Mouse (Mus musculus) liver, embryonic 11.5 days (tissue): ENCODE measurements around the gene Cys1. TPM values are rescaled to one million over a fixed set of nuclear protein-coding genes. Genes with fewer than 3 reads are reported as not detected.
"Not testable (repeated sequence)": the region's sequence is repeated elsewhere in the genome, so short reads cannot be mapped to it uniquely, and the experiment has no call there.

Experiments
- ATAC-seq: fragments of 200-750 bp; cut with Nextera tagmentation; replicated peaks from 2 replicates; pipeline ENCODE4 v1.8.0; 2017; ENCODE audit warnings: moderate number of reproducible peaks, mild to moderate bottlenecking, moderate TSS enrichment, moderate library complexity; ENCODE audit not compliant: low FRiP score
- DNase-seq: peaks from one replicate; pipeline ENCODE4 v3.0.0-alpha.2; 2017; ENCODE audit warnings: low spot score
- H3K27ac ChIP-seq: fragments of 300-500 bp; sonication (generic); 2 replicates; pipeline ENCODE4 v1.5.1; 2014; ENCODE audit warnings: mild to moderate bottlenecking, low read depth, low read length, control low read depth
- H3K27me3 ChIP-seq: fragments of 300-500 bp; sonication (generic); replicated peaks from 2 replicates; pipeline ENCODE4 v1.6.1; 2014; ENCODE audit warnings: low read length, mixed read lengths; ENCODE audit not compliant: control insufficient read depth, insufficient read depth
- H3K36me3 ChIP-seq: fragments of 300-500 bp; sonication (generic); 2 replicates; pipeline ENCODE4 v1.6.1; 2014; ENCODE audit warnings: mild to moderate bottlenecking, low read length, moderate library complexity, mixed read lengths; ENCODE audit not compliant: control insufficient read depth, insufficient read depth
- H3K4me1 ChIP-seq: fragments of 300-500 bp; sonication (generic); replicated peaks from 2 replicates; pipeline ENCODE4 v1.6.1; 2014; ENCODE audit warnings: low read length, mixed read lengths; ENCODE audit not compliant: control insufficient read depth, insufficient read depth
- H3K4me2 ChIP-seq: fragments of 300-500 bp; sonication (generic); 2 replicates; pipeline ENCODE4 v1.6.1; 2014; ENCODE audit warnings: mild to moderate bottlenecking, control low read depth, moderate library complexity
- H3K4me3 ChIP-seq: fragments of 300-500 bp; sonication (generic); 2 replicates; pipeline ENCODE4 v1.5.1; 2014; ENCODE audit warnings: low read depth, low read length, control low read depth
- H3K9ac ChIP-seq: fragments of 300-500 bp; sonication (generic); 2 replicates; pipeline ENCODE4 v1.6.1; 2014; ENCODE audit warnings: low read depth, low read length, control low read depth
- H3K9me3 ChIP-seq: fragments of 300-500 bp; sonication (generic); 2 replicates; pipeline ENCODE4 v1.6.1; 2016; ENCODE audit warnings: low read length, inconsistent platforms, mixed read lengths; ENCODE audit not compliant: control insufficient read depth
- WGBS: fragments of 180-500 bp; shearing (Covaris S2); extraction: QIAGEN DNeasy Blood & Tissue Kit; methylation state at CpG from one replicate; pipeline ENCODE4 v1.1.7; 2014; 5-methylcytosine and 5-hydroxymethylcytosine counted together
- polyA plus RNA-seq: library from polyadenylated mRNA; unstranded; fragments of >200 nt; fragmentation: Nextera tagmentation; extraction: Ambion mirVana; gene quantifications from 2 replicates; pipeline ENCODE4 v1.2.1, GENCODE M21; 2014

The Cys1 gene
- polyA plus RNA-seq, 1 experiment from 2014 or later, result 0.49 TPM

- Histone ChIP-seq H3K9ac (no peak overlapping the region; the same call in 1 of the 2 replicates), H3K36me3 (no peaks in the 10 kb centered on the region), H3K27me3 (no peaks in the 10 kb centered on the region), H3K9me3 (no peaks in the 10 kb centered on the region), H3K4me3 (no peak overlapping the region), H3K4me1 (peaks cover 34% of the 10 kb centered on the region), H3K27ac (peak overlapping the region; percentile 81), H3K4me2 (peak overlapping the region; percentile 36)
- peak; percentile 94 for ATAC-seq
- DNase-seq, result no peak
- WGBS, result 48% methylated on average over 1 of the region's 1 CpGs
These were observed 37.5 kb downstream of the Cys1 start for GRCm38 (mm10) chr12:24644125-24644571.

GRCm38 (mm10) chr12:24642370-24642802 lies 39.2 kb downstream of the Cys1 start:
- Histone ChIP-seq H3K27ac (no peak overlapping the region), H3K27me3 (no peaks in the 10 kb centered on the region), H3K9ac (no peak overlapping the region), H3K4me2 (no peak overlapping the region), H3K36me3 (no peaks in the 10 kb centered on the region), H3K4me1 (peaks cover 34% of the 10 kb centered on the region), H3K4me3 (no peak overlapping the region), H3K9me3 (no peaks in the 10 kb centered on the region)
- 90% methylated on average over 4 of the region's 4 CpGs for WGBS
- ATAC-seq (no peak), DNase-seq (no peak)

- peaks cover 17% of the 10 kb centered on the region for H3K4me1 ChIP-seq
- not testable (repeated sequence) for DNase-seq, H3K27ac ChIP-seq, H3K9me3 ChIP-seq, ATAC-seq, H3K36me3 ChIP-seq, H3K27me3 ChIP-seq, H3K4me2 ChIP-seq, H3K4me3 ChIP-seq, H3K9ac ChIP-seq
- WGBS, result 94% methylated on average over 10 of the region's 10 CpGs
These were observed 42.8 kb downstream of the Cys1 start for GRCm38 (mm10) chr12:24638787-24639186.

GRCm38 (mm10) chr12:24634648-24635047 lies 47.0 kb downstream of the Cys1 start:
- peaks cover 15% of the 10 kb centered on the region for H3K4me1 ChIP-seq
- H3K9ac ChIP-seq, result no peak overlapping the region
- H3K9me3 ChIP-seq, result no peaks in the 10 kb centered on the region
- H3K4me3 ChIP-seq, result no peak overlapping the region
- no peaks in the 10 kb centered on the region for H3K36me3 ChIP-seq
- no peak overlapping the region for H3K27ac ChIP-seq
- H3K27me3 ChIP-seq, result no peaks in the 10 kb centered on the region
- 89% methylated on average over 3 of the region's 3 CpGs for WGBS
- no peak overlapping the region for H3K4me2 ChIP-seq
- DNase-seq (no peak), ATAC-seq (no peak)

- H3K4me3 ChIP-seq, result no peak overlapping the region
- peaks cover 15% of the 10 kb centered on the region for H3K4me1 ChIP-seq
- no peaks in the 10 kb centered on the region for H3K36me3 ChIP-seq
- WGBS, result 51% methylated on average over 4 of the region's 4 CpGs
- DNase-seq (no peak), ATAC-seq (peak; percentile 75)
- no peak overlapping the region for H3K9ac ChIP-seq
- no peaks in the 10 kb centered on the region for H3K27me3 ChIP-seq
- H3K27ac ChIP-seq, result peak overlapping the region; percentile 71
- H3K9me3 ChIP-seq, result no peaks in the 10 kb centered on the region
- no peak overlapping the region for H3K4me2 ChIP-seq
These were observed 47.4 kb downstream of the Cys1 start for GRCm38 (mm10) chr12:24634212-24634611.

GRCm38 (mm10) chr12:24633753-24634191 lies 47.8 kb downstream of the Cys1 start:
- Histone ChIP-seq H3K27me3 (no peaks in the 10 kb centered on the region), H3K4me2 (no peak overlapping the region), H3K4me1 (peaks cover 15% of the 10 kb centered on the region), H3K4me3 (no peak overlapping the region), H3K36me3 (no peaks in the 10 kb centered on the region), H3K27ac (peak overlapping the region; percentile 71), H3K9me3 (no peaks in the 10 kb centered on the region), H3K9ac (0 out of 2 replicates have a peak overlapping the region, but pooled peaks have one; percentile 12)
- WGBS, result 32% methylated on average over 1 of the region's 1 CpGs
- ATAC-seq (peak; percentile 81), DNase-seq (no peak)

- no peak overlapping the region for H3K27ac ChIP-seq
- peaks cover 15% of the 10 kb centered on the region for H3K4me1 ChIP-seq
- WGBS, result 60% methylated on average over 4 of the region's 4 CpGs
These were observed 49.2 kb downstream of the Cys1 start for GRCm38 (mm10) chr12:24632404-24632803.

GRCm38 (mm10) chr12:24630220-24630619 lies 51.4 kb downstream of the Cys1 start:
- DNase-seq (no peak), ATAC-seq (0 out of 2 replicates have a peak, but pooled peaks have one; percentile 33)
- Histone ChIP-seq H3K4me2 (no peak overlapping the region), H3K36me3 (no peaks in the 10 kb centered on the region), H3K27ac (no peak overlapping the region), H3K27me3 (no peaks in the 10 kb centered on the region), H3K4me1 (peaks cover 15% of the 10 kb centered on the region), H3K9ac (no peak overlapping the region), H3K9me3 (no peaks in the 10 kb centered on the region), H3K4me3 (no peak overlapping the region)
- WGBS, result 70% methylated on average over 1 of the region's 1 CpGs

More at GRCm38 (mm10) chr12:24632404-24632803, 49.2 kb downstream of the Cys1 start:
- Histone ChIP-seq H3K9me3 (no peaks in the 10 kb centered on the region), H3K4me2 (no peak overlapping the region), H3K36me3 (no peaks in the 10 kb centered on the region), H3K9ac (no peak overlapping the region), H3K4me3 (no peak overlapping the region), H3K27me3 (no peaks in the 10 kb centered on the region)
- no peak for ATAC-seq
- DNase-seq, result no peak

GRCm38 (mm10) chr12:24627215-24627614 lies 54.4 kb downstream of the Cys1 start:
- Histone ChIP-seq H3K27ac (no peak overlapping the region), H3K27me3 (no peaks in the 10 kb centered on the region), H3K4me1 (no peaks in the 10 kb centered on the region), H3K4me3 (no peak overlapping the region), H3K9ac (no peak overlapping the region), H3K9me3 (no peaks in the 10 kb centered on the region), H3K4me2 (no peak overlapping the region), H3K36me3 (no peaks in the 10 kb centered on the region)
- ATAC-seq (no peak), DNase-seq (no peak)
- WGBS, result 58% methylated on average over 3 of the region's 3 CpGs
